Mouse (Mus musculus): ENCODE results near the gene Clint1.

The Clint1 gene

DNA sequence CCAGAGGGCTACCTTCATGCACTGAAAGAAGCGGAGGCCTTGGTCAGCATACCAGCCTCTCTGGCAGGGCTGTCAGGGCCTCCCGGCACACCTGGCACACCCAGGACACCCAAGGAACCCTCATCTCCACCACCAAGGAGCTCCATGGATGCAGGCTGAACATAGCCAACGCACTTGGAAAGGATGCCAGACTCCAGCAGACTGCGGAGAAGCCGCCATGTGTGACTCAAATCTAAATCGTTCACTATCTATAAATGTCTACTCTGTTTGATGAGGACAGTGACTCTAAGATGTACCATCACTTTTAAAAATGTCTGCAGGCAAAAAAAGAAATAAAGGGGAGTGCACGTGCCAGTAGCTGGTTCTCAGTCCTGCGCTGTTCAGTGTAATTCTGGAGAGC is 85.6 kb downstream of the Clint1 start:
- no peak for DNase-seq

DNA sequence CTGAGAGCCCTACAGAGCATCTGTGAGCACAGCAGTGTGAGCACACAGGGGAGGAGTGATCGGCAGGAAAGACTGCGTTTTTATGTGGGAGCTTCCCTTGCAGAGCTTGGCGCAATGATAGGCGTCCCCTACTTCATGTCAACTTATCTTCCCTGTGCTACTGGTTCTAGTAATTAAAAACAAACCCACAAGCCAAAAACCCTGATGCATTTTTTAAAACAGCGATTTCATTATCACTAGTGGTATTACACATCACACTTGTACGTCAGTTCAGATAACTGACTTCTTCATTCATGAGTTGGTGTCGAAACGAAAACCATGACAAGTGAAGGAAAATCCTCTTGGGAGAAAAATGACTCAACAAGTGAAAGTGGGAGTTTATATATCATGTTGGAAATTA is 87.1 kb downstream of the Clint1 start:
- no peak for DNase-seq

DNA sequence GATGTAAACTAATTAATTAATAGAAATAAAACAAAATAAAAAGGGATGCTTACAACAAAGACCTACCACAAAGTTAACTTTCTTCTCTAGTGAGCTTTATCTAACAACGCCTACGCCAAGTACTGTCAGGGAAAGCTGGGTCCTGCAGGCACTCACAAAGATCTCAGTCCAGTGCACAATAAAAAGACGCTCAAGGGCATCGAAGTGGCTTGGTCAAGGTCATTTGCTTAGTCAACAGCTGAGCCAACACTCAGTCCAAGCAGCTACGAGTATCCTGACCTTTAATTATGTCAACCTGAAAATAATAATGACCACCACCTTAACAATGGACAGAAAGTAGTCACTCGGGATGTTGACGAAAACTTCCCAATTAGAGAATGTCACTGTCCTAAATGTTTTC is 90.4 kb downstream of the Clint1 start:
- no peak for DNase-seq

DNA sequence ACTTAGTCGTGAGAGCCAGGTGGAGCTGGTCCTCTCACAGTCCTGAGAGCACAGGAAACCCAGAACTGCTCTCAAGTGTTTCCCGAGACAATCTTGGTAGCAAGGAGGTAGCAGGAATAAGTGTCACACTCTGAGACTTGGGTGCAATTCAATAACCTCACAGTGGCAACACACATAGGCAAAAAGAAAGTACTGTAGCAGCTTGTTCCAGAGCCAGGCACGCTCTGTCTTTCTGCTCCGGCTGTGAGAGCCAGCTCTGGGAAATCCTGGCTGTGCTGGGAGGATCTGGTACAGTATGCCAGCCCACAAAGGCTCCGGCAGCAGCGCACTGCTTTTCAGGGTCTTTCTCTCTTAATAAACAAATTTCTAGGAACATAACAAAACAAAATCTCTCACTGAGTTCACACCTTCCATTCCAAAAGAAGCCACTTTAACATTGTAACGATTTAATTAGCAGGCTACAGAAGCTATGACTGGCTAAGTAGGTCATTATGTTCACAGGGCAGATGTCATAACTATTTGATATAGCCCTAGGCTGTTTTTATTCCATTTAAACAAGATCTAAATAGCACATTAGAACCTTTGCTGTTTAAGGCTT is 91.4 kb downstream of the Clint1 start:
- no peak for DNase-seq

DNA sequence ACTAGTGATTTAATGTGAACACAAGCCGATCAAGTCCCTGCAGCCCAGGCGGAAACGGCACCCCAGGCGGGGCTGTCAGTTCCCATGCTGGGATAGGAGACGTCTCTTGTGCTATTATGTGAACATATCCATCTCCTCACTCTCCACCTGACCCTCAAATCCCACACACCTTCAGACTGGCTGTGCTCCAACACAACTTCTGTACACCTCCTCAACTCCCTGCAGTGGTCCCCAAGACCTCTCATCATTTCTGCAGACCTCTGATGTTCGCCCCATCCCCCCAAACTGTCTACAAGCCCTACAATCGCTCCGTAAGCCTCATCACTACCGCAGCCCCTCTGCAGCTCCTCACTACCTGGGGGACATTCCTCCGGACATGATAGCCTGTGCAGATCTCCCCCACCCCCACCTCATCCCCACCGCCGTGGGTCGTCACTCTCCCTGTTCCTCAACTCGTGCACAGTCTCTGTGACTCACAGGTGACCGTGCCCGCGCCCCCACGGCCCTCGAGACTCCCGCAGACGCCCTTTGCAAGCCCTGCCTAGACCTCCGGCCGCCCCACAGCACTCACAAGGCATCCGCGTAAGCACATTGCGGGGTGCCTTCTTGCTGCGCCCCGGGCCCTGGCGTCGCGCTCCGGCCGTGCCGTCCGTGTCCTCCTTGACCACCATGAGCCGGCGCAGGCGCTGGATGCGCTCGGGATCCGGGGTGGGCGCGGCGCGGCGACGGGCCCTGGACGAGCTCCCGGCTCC is 92.2 kb downstream of the Clint1 start:
- DNase-seq: peak; percentile 17 to 20

DNA sequence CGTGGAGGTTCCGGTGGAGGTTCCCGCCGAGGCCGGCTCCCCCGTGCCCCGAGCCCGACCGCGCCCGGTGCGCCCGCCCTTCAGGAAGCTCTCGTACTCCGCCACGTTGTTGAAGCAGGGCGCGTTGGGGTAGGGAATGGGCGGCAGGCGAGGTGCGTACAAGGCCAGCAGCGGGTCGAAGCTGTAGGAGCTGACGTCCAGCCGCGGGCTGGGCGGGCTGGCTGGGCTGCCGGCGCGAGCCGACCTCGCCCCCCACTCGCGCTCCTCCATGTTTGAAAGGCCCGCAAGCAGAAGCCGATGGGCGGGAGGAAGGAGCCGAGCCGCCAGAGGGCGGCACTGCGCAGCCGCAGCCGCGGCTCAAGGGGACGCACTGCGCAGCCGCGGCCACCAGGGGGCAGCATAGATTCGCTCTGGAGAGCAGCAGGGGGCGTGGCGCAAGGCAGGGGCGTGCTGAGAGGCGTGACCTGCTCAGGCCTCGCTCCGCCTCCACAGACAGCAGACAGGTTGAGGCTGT is 92.8 kb downstream of the Clint1 start, which contains the start of gene Lsm11:
Gene Lsm11 (minus strand): TSS at position 293 of the 514 bp plus-strand sequence.
- peak; percentile 86 to 90 for DNase-seq

DNA sequence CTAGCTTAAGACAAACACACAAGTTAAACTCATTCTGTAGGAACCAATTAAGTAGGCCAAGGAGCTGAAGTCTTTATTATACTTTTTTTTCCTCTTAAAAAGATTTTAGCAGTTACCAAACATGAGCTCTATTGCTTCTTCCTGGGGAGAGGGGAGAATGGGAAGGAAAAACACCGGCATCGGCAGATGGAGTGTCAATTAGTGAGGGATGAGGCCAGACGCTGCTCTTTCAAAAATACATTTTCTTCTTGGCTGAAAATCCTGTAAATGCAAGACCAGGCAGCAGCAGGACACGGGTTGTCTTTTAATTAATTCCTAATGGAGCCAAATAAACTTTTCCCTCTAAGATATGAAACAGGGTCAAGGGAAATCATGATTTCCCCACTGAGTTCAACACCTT is 94.9 kb downstream of the Clint1 start:
- DNase-seq: no peak

DNA sequence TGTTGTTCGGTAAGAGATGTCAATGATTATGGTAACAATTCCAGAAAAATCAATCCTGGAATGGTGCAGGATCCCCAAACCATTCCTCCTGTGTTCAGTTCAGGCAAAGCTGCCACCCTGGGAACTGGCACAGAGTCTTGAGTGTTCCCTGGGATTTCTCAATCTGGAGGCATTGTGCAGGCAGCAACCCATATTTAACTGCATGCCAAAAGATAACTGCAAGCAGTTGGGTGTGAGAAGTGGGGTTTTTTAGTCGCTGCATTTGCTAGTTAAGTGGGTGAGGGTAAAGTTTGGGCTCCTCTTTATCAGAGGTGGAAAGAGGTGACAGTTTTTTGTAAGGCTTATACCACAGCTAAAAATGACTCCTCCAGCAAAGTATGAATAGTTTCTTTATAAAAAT is 95.6 kb downstream of the Clint1 start:
- DNase-seq: no peak

DNA sequence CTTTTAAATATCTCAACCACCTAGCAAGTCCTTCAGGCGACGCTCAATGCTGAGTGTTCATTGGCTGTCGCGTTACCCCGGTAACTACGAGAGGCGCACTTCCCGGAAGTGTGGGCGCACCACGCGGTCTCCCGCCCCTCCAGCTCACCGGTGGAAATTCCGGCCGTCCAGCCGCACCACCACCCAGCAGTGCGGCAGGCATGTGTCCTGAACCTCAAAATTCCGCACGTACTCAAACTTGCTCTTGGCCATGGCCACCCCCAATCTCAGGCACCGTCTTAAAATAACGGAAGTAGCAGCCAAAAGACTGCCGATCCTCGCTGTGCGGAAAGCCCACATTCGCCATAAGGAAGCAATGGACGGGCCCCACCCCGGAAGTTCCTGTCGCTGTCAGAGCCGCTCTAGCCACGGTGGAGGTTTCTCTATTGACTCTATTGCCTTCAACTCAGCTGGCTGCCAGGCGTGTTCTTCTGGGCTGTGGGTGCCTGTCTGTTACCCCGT is 103.3 kb downstream of the Clint1 start, which contains the start of gene Thg1l:
Gene Thg1l (minus strand): TSS at position 368 of the 501 bp plus-strand sequence.
- peak; percentile 82 to 88 for DNase-seq

DNA sequence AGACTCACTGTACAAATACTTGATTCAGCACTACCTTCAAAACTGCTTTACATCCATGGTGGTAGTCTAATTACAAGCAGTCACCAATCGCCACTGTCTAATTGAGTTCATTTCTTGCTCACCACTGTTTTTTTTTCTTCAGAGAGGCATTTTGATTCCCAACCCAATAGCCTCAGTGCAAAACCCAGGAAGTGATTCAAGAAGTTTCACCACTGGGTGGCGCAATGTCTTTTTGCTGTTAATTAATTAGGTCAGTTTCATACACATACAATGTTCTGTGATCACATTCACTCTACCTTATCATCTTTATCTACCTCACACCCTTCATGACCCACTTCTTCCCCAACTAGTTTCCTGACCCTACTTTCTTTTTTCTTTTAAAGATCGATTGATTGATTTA is 107.7 kb downstream of the Clint1 start:
- DNase-seq: no peak

DNA sequence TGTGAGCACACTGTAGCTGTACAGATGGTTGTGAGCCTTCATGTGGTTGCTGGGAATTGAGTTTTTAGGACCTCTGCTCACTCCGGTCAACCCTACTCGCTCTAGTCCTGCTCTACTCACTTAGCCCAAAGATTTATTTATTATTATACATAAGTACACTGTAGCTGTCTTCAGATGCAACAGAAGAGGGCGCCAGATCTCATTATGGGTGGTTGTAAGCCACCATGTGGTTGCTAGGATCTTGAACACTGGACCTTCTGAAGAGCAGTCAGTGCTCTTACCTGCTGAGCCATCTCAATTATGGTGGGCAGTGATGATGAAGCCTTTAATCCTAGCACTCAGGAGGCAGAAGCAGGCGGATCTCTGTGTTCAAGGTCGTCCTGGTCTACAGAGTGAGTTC is 108.2 kb downstream of the Clint1 start:
- no peak for DNase-seq

Measured in thymus, adult 18-20 months (tissue).